Mouse (Mus musculus) liver, adult 2 months (tissue): ENCODE results near the gene Slc29a1. TPM values are rescaled to one million over a fixed set of nuclear protein-coding genes. Genes with fewer than 3 reads are reported as not detected.

Source experiments
- DNase-seq: peaks from one replicate; pipeline ENCODE4 v3.0.0-alpha.2; 2011; ENCODE audit warnings: low read depth, low spot score; ENCODE audit errors: extremely low read depth
- H3K27ac ChIP-seq: fragments of 200-500 bp; replicated peaks from 2 replicates; pipeline ENCODE4 v1.5.1; 2012; ENCODE audit warnings: low read depth, mild to moderate bottlenecking, control low read depth, inconsistent platforms, low read length; ENCODE audit not compliant: insufficient read depth
- H3K27me3 ChIP-seq: fragments of 200-500 bp; 2 replicates; pipeline ENCODE4 v1.6.1; 2012; ENCODE audit warnings: mild to moderate bottlenecking, moderate library complexity, low read length, inconsistent platforms; ENCODE audit not compliant: control insufficient read depth, insufficient read depth
- H3K36me3 ChIP-seq: fragments of 200-500 bp; 2 replicates; pipeline ENCODE4 v1.6.1; 2012; ENCODE audit warnings: low read length, inconsistent platforms; ENCODE audit not compliant: control insufficient read depth, insufficient read depth
- H3K4me1 ChIP-seq: fragments of 200-500 bp; 2 replicates; pipeline ENCODE4 v1.6.1; 2011; ENCODE audit warnings: low read length; ENCODE audit not compliant: control insufficient read depth, insufficient read depth
- H3K4me3 ChIP-seq: fragments of 200-500 bp; 2 replicates; pipeline ENCODE4 v1.5.1; 2011; ENCODE audit warnings: low read depth, mild to moderate bottlenecking, control low read depth, low read length, moderate library complexity; ENCODE audit not compliant: insufficient read depth
- H3K79me2 ChIP-seq: fragments of 200-500 bp; 2 replicates; pipeline ENCODE4 v1.6.1; 2012; ENCODE audit warnings: inconsistent platforms, mild to moderate bottlenecking, low read length, moderate library complexity; ENCODE audit not compliant: control insufficient read depth, insufficient read depth
- H3K9ac ChIP-seq: fragments of 200-500 bp; 2 replicates; pipeline ENCODE4 v1.6.1; 2012; ENCODE audit warnings: low read depth, mild to moderate bottlenecking, control low read depth, inconsistent platforms, low read length
- CTCF ChIP-seq: fragments of 200-500 bp; IDR thresholded peaks from 2 replicates; pipeline ENCODE4 v1.5.1; 2011; ENCODE audit warnings: low read depth, low read length, control low read depth
- POLR2A ChIP-seq: fragments of 200-500 bp; IDR thresholded peaks from 2 replicates; pipeline ENCODE4 v1.6.1; 2011; ENCODE audit warnings: low read length, control low read depth; ENCODE audit not compliant: insufficient read depth; ENCODE audit errors: extremely low read depth
- WGBS: fragments of 180-500 bp; shearing (Covaris S2); methylation state at CpG from one replicate; pipeline ENCODE4 v1.1.7; 2018; 5-methylcytosine and 5-hydroxymethylcytosine counted together
- polyA plus RNA-seq: library from polyadenylated mRNA; depleted of rRNA; stranded (reverse); fragments of >200 nt; gene quantifications from 2 replicates; pipeline ENCODE4 v1.2.3, GENCODE M21; 2012
- total RNA-seq: library from RNA; depleted of rRNA; stranded (reverse); fragments of >200 nt; gene quantifications from 2 replicates; pipeline ENCODE4 v1.2.3, GENCODE M21; 2014

Gene Slc29a1
- total and polyA plus RNA-seq, 2 experiments: 220 to 618 TPM

DNA sequence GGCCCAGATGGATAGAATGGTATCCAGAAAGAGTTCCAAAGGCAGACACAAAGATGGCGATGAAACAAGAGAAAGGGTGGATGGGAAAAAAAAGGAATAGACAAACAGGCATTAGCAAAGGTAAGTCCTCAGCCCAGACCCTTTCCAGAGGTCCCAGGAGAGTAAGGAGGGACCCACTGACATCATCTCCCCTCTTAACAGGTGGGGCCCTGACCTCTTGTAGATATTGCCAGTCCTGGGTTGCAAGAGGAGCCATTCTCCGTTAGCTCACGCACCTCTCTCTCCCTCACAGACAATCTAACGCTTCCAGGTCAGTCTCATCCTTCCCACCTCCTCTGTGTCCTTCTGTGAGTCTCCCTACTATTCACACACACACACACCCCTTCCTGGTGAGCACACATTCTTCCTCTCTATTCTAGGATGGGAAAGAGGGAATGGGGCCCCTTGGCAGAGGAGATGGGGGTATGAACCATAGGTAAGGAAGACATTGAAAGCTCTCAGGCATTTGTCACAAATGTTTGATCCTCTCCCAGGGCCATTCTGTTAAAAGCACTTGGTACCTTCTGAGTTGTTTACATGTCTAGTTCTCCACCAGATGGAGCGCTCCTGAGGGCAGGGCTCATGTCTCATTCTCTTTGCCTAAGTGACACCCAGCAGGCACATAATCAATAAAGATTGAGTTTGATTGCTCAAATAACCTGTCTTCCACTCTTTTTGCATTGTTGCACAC is 51.8 kb downstream of the Slc29a1 start:
- Histone ChIP-seq H3K9ac (no peak overlapping the region), H3K27ac (no peak overlapping the region), H3K4me3 (no peak overlapping the region), H3K27me3 (peaks cover 39% of the 10 kb centered on the region), H3K36me3 (no peaks in the 10 kb centered on the region), H3K4me1 (no peaks in the 10 kb centered on the region), H3K79me2 (no peaks in the 10 kb centered on the region)
- TF ChIP-seq CTCF (no peak), POLR2A (no peak)
- 65% methylated on average over 5 of the region's 5 CpGs for WGBS
- DNase-seq: no peak

DNA sequence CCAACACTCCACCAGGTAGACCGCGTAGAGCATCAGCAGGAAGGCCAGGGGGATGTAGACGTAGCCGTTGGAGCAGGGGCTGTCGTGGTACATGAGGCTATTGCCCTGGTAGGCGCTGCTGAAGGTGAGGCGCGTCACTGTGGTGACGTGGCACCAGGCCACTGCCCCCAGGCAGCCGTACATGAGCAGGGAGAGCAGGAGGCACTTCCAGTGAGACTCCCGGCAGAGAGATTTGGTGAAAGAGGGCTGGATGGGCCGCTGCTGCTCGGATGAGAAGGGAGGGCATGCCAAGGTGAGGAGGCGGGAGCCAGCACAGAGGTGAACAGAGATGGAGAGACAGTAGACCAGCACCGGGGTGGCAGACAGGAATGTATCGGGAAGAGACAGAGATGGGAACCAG is 52.5 kb downstream of the Slc29a1 start:
- peaks cover 42% of the 10 kb centered on the region for H3K27me3 ChIP-seq
- H3K27ac ChIP-seq: no peak overlapping the region
- no peak for DNase-seq
- H3K4me1 ChIP-seq: no peaks in the 10 kb centered on the region
- H3K9ac ChIP-seq: no peak overlapping the region
- H3K4me3 ChIP-seq: no peak overlapping the region
- WGBS: 73% methylated on average over 16 of the region's 16 CpGs
- H3K36me3 ChIP-seq: no peaks in the 10 kb centered on the region
- H3K79me2 ChIP-seq: no peaks in the 10 kb centered on the region
- TF ChIP-seq POLR2A (no peak), CTCF (no peak)

DNA sequence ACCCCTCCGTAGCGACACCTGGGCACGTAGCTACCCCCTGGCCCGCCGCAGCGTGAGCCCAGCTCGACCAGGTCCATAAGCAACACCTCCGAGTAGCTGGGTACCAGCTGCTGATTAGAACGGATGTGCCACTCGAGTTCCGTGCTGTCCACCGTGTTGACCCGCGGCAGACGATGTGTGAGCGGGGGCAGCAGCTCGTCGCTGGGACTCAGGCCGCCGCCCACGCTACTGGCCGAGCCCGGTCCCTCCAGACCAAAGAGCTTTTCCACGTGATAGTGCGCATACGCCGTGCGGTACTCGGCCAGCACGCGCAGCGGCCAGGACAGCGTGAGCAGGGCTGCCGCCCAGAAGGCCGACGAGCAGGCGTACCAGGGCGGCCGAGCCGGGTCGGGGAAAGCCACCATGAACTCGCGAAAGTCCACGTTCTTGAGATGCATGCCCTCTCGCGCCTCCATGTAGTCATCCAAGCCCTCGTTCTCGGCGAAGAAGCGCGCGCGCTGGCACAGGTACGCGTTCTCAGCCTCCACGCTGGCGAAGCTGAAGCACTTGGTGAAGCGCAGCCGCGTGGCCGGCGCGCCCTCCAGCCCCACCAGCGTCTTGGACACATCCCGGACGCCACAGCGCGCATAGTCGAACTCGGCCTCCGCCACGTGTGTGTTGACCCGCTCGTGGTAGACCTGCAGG is 54.0 kb downstream of the Slc29a1 start:
- H3K27ac ChIP-seq: no peak overlapping the region
- no peak for DNase-seq
- no peak overlapping the region for H3K9ac ChIP-seq
- no peak overlapping the region for H3K4me3 ChIP-seq
- no peaks in the 10 kb centered on the region for H3K36me3 ChIP-seq
- H3K79me2 ChIP-seq: no peaks in the 10 kb centered on the region
- TF ChIP-seq CTCF (no peak), POLR2A (no peak)
- 5% methylated on average over 74 of the region's 74 CpGs for WGBS
- H3K27me3 ChIP-seq: peaks cover 44% of the 10 kb centered on the region
- H3K4me1 ChIP-seq: no peaks in the 10 kb centered on the region

DNA sequence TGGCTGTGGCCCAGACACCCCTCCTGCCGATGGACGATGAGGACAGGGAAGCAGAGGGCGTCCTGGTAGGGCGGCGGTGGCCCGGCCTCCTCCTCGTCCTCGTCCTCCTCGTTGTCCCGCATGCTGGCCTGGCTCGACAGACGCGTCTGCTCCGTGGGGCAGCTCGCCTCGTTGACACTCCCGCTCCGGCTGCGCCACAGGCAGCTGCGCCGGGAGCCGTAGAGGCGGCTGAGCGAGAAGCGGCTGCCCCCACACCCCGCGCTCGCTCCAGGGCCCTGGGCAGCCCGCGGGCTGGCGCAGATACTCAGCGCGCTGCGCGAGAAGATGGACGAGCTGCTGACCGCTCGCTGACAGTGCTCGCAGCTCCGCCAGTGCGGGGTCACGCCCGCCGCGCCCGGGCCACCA is 54.5 kb downstream of the Slc29a1 start:
- Histone ChIP-seq H3K27me3 (peaks cover 44% of the 10 kb centered on the region), H3K4me3 (no peak overlapping the region), H3K9ac (no peak overlapping the region), H3K4me1 (no peaks in the 10 kb centered on the region), H3K27ac (no peak overlapping the region), H3K36me3 (no peaks in the 10 kb centered on the region), H3K79me2 (no peaks in the 10 kb centered on the region)
- no peak for DNase-seq
- TF ChIP-seq CTCF (no peak), POLR2A (no peak)
- 2% methylated on average over 46 of the region's 46 CpGs for WGBS

DNA sequence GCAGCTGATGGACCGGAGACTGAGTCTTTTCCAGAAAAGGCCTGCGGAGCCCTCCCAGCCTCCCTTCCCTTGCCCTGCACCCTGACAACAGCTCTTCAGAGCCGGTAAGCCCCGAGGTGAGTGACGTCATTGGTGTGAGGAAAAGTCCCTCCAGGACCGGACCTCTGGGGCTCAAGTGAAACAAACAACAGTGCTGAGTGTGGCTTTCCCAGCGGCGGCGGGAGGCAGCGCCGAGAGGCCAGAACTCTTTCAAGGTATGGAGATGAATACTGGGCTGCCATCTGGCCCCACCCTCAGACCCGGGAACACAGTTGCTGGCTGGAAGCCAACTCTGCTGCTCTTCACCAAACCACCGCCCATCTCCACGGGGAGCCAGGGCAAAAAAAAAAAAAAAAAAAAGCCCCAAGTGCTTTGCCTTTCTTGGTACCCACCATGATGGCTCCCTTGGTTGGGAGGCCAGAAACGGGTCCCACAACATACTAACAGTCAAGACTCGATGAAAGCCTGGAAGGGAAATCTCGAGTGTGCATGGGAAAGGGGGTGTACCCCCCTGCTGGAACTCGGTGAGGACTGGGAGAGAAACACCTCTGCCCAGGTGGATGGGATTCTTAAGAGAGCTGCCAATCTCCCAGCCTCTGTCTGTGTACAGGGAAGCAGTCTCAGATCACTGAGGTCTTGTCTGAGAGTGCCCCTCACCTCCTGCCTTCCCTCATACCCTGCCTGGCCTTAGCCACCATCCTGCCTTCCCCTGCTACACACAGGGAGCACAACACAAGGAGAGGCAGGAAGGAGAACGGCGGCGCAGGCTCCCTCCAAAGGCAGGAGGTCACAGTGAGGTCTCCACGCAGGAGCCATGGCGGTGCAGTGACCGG is 55.2 kb downstream of the Slc29a1 start:
- no peak for TF ChIP-seq POLR2A
- no peak for TF ChIP-seq CTCF
- H3K36me3 ChIP-seq: no peaks in the 10 kb centered on the region
- no peak overlapping the region for H3K27ac ChIP-seq
- no peaks in the 10 kb centered on the region for H3K79me2 ChIP-seq
- peaks cover 44% of the 10 kb centered on the region for H3K27me3 ChIP-seq
- WGBS: 8% methylated on average over 24 of the region's 24 CpGs
- H3K9ac ChIP-seq: no peak overlapping the region
- no peak for DNase-seq
- no peak overlapping the region for H3K4me3 ChIP-seq
- H3K4me1 ChIP-seq: no peaks in the 10 kb centered on the region
